Mouse (Mus musculus): ENCODE measurements around the gene Slc25a47.

The Slc25a47 gene

DNA sequence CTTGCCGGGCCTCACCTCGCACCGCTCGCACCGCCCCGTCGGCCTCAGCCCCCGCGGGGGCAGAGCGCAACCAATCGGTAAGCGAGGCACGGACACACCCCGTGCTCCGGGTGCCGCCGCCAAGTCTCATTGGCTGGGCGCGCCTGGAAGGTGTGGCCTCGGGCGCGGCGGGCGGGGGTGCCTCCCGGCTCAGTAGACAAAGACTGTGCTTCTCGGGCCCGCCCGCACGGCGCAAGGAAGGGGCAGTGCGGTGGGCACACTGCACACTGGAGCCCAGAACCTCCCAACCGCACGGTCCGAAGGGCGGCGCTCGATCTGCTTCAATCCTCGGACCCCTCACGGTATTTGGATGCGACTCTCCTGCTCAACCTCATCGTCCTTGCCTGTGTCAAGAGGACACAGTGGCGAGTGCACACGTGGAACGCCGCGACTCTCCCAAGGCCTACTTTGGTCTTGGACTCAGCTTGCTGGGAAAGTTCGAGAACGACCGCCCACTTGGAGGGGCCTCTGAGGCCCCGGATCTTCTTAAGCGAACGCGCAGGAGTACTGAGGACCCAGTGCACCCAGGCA lies at the start of gene Slc25a47, which contains the start of gene Slc25a29:
Gene Slc25a47 (plus strand): TSS at position 207 of the 570 bp plus-strand sequence.
Gene Slc25a29 (minus strand): TSS at position 44 of the 570 bp plus-strand sequence.
- peak; percentile 97 for DNase-seq

DNA sequence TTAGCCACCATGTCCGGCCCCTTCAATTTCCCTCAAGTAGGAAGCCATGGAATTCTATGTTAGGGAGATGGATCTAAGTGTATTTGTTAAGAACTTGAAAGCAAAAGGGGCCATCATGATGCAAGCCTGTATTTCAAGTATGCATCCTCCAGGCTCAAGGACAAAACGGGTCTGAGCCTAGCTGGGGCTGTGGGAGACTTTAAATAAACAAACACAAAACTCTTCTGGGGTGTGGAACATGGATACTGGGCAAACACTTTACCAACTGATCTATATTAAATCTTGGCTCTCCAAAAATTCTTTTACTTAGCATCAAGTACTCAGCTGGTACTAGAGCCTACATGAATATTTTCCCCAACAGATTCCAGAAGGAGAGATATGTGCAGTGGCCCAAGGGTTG lies 48.5 kb upstream of the Slc25a47 start:
- no peak for DNase-seq

DNA sequence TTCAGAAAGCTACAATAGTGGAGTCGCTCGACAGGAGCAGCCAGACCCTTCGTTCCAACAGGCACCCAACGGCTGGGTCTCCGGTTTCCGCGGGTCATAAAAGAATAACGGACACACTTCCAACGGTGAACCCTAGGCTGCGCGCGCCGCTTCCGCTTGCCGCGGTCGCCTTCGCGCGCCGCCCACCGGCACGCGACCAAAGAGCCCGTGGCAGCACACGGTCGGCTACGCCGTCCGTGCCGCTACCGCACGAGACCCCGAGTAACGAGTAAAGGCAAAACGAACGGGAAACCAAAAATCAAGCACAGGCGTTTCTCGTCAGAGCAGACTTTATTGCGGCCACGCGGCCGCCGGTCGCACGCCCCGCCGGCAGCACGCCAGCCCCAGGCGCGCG lies 43.7 kb upstream of the Slc25a47 start:
- peak; percentile 83 for DNase-seq

DNA sequence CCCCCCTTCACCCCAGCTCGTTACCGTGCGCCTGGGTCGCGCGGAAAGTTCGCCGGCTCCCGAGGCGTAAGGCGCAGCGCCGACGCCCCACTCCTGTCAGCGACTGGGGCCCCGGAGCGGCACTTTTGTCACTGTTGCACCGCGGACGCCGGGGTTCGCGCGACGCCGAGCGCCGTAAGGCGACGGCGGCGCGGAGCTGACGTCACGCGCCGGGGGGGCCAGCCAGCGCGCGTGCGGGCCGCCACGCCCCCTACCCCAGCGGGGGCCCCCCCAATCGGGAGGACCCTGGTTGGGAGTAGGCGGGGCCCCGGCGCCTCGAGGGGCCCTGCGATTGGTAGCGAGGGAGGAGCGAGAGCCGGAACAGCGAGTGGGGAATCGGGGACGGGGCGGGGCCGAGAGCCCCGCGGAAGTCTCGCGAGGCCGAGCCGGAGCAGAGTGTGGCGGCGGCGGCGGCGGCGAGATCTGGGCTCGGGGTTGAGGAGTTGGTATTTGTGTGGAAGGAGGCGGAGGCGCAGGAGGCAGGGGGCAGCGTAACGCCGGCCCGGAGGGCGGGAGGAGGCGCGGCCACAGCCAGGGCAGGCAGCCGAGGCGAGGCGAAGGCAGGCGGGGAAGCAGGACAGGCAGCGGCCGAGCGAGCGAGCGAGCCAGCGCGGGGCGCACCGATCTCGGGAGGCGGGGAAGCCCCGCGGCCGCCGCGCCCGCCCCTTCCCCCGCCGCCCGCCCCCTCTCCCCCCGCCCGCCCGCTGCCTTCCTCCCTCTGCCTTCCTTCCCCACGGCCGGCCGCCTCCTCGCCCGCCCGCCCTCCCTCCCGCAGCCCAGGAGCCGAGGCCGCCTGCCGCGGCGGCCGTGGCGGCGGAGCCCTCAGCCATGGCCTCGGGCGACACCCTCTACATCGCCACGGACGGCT lies 43.0 kb upstream of the Slc25a47 start, which contains the start of gene Yy1:
Gene Yy1 (plus strand): TSS at position 428 of the 907 bp plus-strand sequence.
- peak; percentile 98 for DNase-seq

DNA sequence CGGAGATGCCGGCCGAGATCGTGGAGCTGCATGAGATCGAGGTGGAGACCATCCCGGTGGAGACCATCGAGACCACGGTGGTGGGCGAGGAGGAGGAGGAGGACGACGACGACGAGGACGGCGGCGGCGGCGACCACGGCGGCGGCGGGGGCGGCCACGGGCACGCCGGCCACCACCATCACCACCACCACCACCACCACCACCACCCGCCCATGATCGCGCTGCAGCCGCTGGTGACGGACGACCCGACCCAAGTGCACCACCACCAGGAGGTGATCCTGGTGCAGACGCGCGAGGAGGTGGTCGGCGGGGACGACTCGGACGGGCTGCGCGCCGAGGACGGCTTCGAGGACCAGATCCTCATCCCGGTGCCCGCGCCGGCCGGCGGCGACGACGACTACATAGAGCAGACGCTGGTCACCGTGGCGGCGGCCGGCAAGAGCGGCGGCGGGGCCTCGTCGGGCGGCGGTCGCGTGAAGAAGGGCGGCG lies 42.3 kb upstream of the Slc25a47 start:
- DNase-seq: peak; percentile 35

DNA sequence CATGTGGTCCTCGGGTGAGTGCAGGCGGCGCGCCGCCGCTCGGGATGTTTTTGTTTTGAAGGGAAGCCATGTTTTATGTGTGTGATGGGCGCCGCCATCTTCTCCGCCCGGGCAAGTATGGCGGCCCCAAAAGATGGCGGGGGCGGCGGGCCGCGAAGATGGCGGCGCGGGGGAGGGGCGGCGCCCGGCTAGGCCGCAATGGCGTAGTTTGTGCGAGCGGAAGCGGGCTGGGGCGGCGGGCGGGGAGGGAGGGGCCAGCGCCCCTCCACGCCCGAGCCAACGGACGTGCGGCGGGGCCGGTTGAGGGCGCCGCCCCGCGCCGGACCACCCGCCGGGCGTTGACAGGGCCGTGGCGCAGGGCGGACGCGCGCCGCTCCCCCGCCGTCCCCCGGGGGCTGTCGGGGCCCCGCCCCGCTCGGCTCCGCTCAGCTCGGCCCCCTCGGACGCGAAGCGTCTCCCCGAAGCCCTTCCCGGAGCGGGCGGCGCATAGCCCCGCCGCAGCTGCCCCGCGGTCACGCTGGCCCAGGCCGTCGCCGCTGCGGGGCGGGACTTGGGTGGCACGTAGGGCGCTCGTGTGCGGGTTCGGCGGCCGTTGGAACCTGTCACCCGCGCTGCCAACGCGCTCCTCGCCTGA lies 41.7 kb upstream of the Slc25a47 start:
- DNase-seq: peak; percentile 78

DNA sequence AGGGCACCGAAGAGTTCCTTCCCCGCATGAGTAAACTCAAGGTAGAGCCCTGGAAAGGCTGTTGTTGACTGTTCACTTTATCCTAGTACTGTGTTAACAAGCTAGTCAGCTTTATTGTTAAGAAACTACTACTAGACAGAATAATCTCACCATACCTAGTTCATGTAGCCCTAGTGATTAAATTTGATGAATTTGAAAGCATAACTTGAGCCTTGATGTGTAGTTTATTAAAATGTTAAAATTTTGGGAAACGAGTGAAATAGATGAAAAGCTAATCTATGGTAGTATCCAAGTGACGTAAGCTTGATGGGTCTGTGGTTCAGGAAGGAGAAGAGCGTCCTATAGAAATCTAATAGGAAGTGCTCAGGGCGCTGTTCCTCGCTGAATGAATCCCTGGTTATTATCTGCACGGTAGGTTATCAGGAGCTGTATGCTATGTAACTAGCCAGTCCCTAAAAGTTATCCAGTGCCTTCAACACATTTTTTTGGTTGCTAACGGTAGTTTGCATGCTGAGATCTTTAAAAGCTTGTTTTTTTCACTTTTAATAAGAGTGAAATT lies 40.8 kb upstream of the Slc25a47 start:
- DNase-seq: peak; percentile 18

DNA sequence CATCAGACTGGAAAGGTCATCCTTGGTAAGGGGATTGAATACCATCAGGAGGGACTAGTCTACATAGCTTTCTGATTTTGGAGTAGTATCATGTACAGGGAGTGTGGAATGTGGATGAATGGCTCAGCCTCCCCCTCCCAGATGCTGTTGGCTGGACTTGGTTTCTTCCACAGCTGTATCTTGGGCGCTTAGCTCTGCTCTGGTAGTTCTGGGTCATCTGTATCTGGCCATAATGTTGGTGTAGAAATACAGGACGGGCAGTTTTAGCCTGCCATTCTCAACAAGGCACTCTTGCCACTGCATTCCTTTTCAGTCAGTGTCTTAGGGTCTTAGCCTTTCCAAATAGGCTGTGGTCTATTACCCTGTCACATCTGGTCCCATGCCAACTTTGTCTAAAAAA lies 34.2 kb upstream of the Slc25a47 start:
- DNase-seq: no peak

DNA sequence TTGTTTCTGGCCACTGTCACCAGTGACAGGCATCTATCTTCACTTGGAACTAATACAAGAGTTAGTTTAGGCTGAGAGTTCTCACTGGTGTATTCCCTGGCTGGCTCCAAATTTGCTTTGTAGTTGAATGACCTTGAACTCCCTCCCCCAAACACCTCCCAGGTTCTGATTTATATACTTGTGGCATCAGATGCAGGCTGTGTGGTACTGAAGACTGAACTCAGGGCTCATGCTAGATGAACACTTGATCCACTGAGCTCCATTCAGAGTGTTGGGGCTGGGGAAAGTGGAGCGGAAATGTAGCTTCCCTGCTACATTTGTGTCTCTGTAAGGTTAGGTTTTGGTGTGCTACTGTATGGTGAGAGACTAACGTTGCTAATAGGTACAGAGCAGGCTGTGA lies 31.5 kb upstream of the Slc25a47 start:
- no peak for DNase-seq

DNA sequence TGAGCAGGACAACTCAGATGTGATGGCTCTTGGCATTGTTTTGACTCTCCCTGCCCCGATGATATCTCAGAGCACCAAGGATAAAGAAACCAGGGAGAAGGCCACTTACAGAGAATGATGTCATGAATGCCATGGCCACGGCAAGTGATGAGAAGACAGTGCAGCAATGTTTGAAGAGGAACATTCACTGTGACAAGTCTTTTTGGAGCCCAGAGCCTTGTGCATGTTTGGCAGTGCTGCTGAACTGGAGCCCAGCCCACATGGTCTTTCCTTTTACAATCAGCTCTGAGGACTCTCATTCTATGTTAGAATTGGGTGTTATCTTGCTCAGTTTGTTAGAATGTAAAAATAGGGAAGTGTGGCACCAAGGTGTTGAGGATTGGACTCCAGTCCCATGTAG lies 27.4 kb upstream of the Slc25a47 start:
- DNase-seq: no peak

DNA sequence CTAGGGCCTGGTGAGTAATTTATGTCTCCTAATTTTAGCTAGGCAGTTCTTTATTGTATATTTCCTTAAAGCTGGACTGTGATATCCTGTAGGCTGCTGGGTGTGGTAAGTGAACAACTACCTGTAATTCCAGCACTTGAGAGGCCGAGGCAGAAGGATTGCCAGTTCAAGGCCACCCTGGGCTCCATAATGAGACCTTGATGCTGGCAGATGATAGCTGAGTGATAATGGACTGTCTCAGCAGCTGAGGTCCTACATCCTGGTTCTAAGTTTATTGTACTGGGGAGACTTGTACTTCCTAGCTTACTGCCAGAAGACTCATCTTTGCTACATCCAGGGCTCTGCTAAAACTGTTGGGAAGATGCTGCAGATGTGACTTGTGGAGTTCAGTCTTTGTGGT lies 26.1 kb upstream of the Slc25a47 start:
- DNase-seq: no peak

DNA sequence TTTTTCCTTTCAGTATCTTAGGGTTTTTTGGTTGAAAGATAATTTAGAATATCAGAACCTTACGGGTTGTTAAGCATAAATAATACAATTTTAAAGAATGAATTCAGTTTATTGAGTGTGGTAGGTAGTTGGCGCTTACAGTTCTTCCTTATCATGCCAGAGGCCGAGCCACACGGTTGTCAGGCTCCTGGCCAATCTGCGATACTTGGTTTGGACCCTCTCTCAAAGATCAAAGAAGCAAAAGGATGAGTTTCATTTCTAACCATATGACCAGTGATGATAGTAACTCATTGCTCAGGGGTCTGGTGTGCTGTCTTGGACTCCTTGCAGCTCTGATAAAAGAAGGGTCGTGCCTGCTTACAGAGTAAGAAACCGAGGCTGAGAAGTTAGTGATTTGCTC lies 25.5 kb upstream of the Slc25a47 start:
- no peak for DNase-seq

DNA sequence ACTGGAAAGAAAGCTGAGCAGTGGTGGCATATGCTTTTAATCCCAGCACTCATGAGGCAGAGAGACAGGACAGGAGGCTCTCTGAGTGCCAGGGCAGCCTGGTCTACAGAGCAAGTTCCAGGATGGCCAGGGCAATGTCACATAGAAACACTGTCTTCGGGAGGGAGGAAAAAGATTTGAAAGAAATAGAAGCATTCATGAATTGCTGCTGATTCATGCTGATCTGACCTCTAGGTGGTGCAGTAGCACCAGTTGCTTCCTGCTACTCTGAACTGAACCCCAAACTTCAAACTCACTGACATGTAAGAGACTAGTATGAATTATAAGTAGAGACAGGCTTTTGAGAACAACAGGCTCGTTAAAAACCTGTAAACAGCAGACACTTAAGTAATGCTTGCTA lies 24.7 kb upstream of the Slc25a47 start:
- DNase-seq: peak; percentile 52

DNA sequence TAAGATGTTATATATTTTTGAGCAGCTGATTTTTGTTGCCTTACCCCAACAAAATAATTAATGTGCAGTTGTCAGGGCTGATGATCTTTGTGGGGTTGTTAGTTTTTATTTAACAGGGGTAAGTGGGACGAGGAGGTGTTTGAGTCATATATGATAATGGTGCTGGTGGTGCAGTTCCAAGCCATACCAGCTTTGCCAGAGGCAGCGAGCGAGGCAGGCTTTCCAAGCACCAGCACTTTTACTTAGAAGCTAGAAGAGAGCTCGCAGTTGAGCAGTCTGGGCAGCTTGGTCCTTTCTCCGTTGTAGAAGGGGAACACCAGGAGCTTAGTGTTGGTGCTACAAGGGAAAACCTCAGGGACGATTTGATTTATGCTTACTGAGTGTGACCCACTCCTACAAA lies 23.4 kb upstream of the Slc25a47 start:
- no peak for DNase-seq

DNA sequence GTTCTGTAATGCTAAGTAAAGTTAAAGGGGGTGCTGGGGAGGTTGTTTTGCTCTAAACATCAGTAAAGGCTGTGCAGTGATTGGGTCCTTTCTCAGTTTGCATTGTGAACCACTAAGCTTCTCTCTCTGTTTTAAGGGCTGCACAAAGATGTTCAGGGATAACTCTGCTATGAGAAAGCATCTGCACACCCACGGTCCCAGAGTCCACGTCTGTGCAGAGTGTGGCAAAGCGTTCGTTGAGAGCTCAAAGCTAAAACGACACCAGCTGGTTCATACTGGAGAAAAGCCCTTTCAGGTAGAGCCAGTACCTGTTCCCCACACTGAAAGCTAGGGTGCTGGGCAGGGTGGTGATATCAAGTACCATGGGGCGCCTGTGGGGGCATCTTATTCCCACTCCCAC lies 21.4 kb upstream of the Slc25a47 start:
- DNase-seq: no peak

DNA sequence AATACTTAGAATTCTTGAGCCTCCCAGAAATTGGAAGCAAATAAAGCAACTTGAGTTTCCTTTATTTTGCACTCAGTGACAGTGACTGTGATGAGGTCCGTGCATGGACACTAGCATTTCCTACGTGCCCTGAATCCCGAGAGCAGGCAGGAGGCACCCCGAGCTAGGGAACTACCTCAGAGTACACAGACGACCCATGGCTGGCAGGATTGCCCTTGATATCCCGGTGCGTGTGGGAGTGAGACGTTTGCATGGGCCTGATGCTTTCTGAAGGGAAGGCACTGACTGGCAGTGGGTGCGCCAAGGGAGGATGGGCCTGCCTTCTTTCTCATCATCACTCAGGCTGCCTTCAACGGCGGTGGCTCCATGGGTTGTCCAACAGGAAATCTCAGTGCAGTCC lies 19.3 kb upstream of the Slc25a47 start:
- no peak for DNase-seq

DNA sequence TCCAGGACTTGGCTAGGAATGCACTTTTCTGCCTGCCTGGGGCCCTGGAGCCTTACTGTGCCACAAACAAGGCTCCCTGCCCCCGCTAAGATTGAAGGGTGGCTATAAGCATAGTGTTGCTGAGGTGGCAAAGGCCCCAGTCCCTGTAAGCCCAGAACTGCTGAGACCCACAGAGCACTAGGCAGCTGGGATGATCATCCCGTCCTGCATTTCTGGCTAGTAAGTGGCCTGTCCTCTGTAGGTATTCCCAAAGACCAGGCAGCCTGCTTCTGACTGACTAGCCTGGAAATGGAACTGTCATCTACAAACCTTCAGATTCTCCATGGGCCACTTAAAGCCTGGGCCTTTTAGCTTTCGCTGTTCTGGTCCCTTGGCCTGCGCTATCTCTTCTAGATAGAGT lies 15.4 kb upstream of the Slc25a47 start:
- no peak for DNase-seq

DNA sequence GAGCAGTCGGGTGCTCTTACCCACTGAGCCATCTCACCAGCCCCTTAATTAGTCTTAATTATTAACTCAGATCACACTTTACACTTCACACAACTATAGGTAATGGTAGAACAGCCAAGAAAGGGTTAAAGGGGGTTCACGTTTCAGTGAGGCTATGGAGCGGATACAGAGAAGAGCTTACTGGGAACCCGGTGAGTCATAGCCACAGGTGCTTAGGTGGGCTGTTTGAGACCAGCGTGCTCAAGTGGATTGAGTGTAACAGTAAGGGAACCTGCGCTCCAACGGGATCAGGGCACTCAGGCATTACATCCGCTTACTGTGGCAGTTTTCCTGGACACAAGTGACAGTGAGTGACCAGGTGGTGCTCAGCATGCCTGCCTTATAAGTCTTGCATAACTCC lies 12.8 kb upstream of the Slc25a47 start:
- DNase-seq: no peak

DNA sequence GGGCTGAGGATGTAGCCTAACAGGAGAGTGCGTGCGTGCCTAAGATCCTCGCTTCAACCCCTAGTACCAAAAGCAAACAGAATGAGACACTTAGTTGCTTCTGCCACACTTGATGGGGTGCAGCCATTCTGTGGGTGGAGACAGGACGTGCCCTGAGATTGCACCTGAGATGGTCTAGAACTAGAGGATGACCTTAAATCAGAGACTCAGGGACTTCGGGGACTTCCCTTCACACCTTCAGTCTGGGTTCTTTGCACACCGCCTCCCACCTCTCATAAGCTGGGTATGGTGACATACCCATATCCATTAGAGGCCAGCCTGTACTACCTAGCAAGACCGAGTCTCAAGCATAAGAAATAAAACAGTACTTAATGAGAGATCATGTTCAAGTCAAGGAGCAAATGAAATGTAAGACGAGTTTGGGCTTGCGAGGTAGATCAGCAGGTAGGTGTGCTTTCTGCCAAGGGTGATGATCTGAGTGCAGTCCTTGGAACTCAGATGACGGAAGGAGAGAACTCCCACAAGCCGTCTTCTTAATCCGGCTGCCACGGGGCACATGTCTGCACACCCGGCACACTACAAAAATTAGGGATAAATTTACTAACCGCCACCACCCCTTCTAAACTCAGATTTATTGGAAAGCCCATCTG lies 11.5 kb upstream of the Slc25a47 start:
- DNase-seq: no peak

DNA sequence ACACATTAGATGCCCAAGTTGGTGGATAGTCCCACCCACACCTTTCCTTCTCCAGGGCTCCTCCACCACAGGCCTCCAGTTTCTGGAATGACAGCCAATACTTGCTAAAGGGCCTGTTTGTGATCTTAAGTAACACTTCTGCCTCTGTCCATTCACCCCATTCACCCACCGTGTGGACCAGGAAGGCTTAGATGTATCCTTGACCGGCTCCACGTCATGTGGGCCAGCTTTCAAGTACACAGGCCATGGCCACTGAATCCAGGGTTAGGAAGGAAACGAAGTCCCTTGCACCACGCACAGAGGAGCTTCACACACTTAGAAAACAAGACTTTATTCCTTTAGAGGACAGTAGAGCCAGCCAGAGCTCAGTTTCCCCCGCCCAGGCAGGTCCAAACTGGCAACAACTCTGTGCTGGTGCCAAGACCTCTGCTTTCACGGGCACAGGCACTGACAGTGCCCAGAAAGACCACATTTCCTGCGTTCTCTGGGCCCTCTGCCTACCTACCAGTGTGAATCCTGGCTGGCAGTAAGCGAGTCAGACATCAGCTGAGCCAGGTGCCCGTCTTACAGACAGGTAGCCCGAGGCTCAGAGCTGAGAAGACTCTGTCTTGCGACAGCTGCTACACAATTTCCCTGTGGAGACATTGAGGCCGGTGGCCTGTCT lies 10.2 kb upstream of the Slc25a47 start:
- no peak for DNase-seq

DNA sequence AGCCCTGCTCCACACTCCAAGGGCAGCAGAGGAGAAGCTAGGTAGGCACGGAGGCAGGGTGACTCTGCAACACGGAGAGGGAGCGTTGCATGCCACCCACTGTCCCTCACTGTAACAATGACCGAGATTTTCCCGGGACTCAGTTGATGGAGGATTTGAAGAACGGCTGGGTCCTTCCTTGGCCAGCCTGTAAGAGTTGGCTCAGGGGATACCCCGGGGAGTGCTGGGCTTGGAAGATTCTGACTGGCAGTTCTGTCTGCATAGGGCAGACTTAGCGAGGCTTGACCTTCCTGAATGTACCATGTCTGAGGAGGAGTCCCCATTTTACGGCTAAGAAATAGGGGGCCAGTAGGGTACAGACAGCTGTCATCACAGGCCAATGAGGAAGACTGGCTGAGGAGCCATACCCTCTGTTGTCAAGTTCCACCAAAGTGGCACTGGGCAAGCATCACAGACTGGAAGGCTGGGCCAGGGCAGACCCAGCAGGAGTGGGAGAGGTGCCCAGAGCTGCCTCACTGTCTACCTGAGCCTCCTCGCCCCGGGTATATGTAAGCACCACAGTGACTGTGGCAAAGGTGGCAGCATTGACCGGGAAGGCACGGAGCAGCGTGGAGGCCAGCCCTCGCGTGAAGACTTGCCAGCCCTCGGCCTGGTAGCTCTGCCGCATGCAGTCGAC lies 9.4 kb upstream of the Slc25a47 start:
- no peak for DNase-seq
